Mouse (Mus musculus): ENCODE measurements around the gene Amh. TPM values are rescaled to one million over a fixed set of nuclear protein-coding genes. Genes with fewer than 3 reads are reported as not detected.

Gene Amh
- polyA plus RNA-seq, 1 experiment from 2014 or later, result 0.07 TPM

DNA sequence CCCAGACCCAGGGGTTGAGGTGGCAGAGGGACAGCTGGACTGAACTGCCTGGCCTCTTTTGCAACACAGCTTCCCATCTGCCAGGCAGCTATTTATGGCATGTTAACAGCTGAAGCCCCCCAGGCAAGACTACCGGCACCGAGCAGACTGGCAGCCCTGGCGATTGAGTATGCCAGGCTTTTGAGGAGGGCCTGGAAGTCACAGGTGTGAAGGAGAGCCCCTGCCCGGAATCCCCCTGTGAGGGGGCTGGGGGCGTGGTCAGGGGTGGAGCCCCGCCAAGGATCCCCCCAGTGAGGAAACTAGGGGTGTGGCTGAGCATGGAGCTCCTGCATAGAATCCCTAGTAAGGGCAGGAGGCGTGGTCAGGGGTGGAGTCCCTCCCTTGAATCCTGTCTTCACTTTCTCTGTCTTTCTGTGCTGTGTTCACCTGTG is 31.9 kb downstream of the Amh start:
- Histone ChIP-seq H3K27me3 (replicated peaks; ENCODE audit: insufficient read depth, low read length) (peaks cover 19% of the 10 kb centered on the region; the same call in 1 of the 2 replicates), H3K4me1 (ENCODE audit: insufficient read depth, low read depth, low read length) (no peaks in the 10 kb centered on the region), H3K9me3 (ENCODE audit: low read length) (no peaks in the 10 kb centered on the region), H3K27ac (ENCODE audit: low read length) (no peak overlapping the region), H3K36me3 (ENCODE audit: insufficient read depth, low read length) (no peaks in the 10 kb centered on the region), H3K9ac (replicated peaks; ENCODE audit: low read depth) (no peak overlapping the region), H3K4me3 (ENCODE audit: low read depth, low read length) (no peak overlapping the region), H3K4me2 (replicated peaks; ENCODE audit: low read depth, low read length) (no peak overlapping the region)
- ATAC-seq (no peak), DNase-seq (ENCODE audit: low spot score) (no peak)
- WGBS, result 36% methylated on average over 7 of the region's 7 CpGs
- TF ChIP-seq CTCF (IDR thresholded peaks at IDR 0.05) (no peak), EP300 (IDR thresholded peaks at IDR 0.05) (no peak)

DNA sequence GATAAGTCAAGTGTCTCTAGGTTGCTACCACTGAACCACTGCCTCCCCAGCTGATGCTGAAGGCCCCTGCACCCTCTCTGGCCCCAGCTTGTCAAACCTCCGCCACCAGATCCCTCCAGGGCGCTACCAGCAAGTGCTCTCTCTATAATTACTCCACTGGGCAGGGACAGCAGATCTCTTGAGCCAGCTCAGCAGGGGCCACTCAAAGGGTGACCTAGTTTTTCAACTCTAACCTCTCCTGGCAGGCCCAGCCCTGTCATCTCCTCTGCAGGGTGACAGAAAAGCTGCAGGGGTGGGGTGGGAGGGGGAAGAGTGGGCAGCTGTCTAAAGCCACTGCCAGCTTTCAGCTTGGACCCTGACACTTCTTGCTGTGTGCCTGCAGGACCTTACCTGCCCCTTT is 32.8 kb downstream of the Amh start:
- 9% methylated on average over 2 of the region's 2 CpGs for WGBS
- H3K4me3 ChIP-seq (ENCODE audit: low read depth, low read length), result no peak overlapping the region
- no peak for DNase-seq (ENCODE audit: low spot score)
- H3K36me3 ChIP-seq (ENCODE audit: insufficient read depth, low read length), result no peaks in the 10 kb centered on the region
- TF ChIP-seq EP300 (IDR thresholded peaks at IDR 0.05) (no peak), CTCF (IDR thresholded peaks at IDR 0.05) (no peak)
- no peaks in the 10 kb centered on the region for H3K9me3 ChIP-seq (ENCODE audit: low read length)
- H3K27me3 ChIP-seq (replicated peaks; ENCODE audit: insufficient read depth, low read length), result peaks cover 20% of the 10 kb centered on the region
- no peak overlapping the region for H3K4me2 ChIP-seq (replicated peaks; ENCODE audit: low read depth, low read length)
- no peak overlapping the region for H3K9ac ChIP-seq (replicated peaks; ENCODE audit: low read depth)
- no peak overlapping the region for H3K27ac ChIP-seq (ENCODE audit: low read length)
- ATAC-seq, result no peak
- no peaks in the 10 kb centered on the region for H3K4me1 ChIP-seq (ENCODE audit: insufficient read depth, low read depth, low read length)

DNA sequence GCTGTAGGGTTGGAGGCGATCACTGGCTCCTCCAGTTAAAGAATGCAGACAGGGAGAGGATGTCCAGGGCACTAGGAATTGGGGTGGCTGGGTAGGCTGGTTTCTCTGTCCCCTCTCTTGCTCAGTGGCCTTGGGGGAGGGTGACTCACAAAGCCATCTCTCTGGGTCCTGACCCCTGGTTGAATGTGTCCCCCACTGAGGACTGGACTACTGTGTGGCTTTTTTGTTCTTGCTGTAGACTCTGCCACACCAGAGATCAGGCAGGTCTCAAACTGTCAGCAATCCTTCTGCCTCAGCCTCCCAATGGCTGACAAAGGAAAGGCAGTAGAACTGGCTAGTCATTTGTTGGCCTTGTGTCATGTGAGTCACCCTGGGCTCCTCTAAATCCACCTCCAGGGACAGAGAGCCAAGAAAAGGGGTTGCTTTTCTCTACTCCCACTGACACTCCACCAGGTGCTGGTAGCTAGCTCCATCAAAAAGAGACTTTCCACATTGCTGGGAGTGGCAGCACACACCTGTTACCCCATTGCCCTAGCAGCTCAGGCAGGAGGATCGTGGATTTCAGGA is 33.4 kb downstream of the Amh start:
- no peaks in the 10 kb centered on the region for H3K36me3 ChIP-seq (ENCODE audit: insufficient read depth, low read length)
- no peak overlapping the region for H3K27ac ChIP-seq (ENCODE audit: low read length)
- no peak for TF ChIP-seq EP300 (IDR thresholded peaks at IDR 0.05)
- no peak for TF ChIP-seq CTCF (IDR thresholded peaks at IDR 0.05)
- DNase-seq (ENCODE audit: low spot score), result no peak
- no peak overlapping the region for H3K4me2 ChIP-seq (replicated peaks; ENCODE audit: low read depth, low read length)
- H3K4me3 ChIP-seq (ENCODE audit: low read depth, low read length), result no peak overlapping the region
- H3K9ac ChIP-seq (replicated peaks; ENCODE audit: low read depth), result no peak overlapping the region
- ATAC-seq, result no peak
- 55% methylated on average over 2 of the region's 2 CpGs for WGBS
- peaks cover 26% of the 10 kb centered on the region for H3K27me3 ChIP-seq (replicated peaks; ENCODE audit: insufficient read depth, low read length)
- H3K9me3 ChIP-seq (ENCODE audit: low read length), result no peaks in the 10 kb centered on the region
- no peaks in the 10 kb centered on the region for H3K4me1 ChIP-seq (ENCODE audit: insufficient read depth, low read depth, low read length)

DNA sequence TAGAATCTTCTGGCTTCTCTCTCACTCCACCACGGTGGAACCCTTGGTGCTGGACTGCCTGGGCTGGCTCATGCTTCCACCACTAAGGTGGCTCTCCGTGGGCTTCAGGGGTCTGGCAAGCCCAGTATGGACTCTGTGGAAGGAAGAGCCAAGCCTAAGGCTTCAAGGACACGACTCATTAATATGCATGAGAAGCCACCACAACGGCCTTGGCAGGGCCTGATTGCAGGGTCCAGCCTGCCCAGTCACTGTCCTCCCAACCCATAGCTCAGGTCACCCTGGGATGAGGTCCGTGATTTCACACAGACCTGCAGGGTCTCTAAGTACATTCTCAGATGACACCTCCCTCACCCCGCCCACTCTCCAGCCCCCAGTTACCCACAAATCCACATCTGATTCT is 34.8 kb downstream of the Amh start:
- Histone ChIP-seq H3K27me3 (replicated peaks; ENCODE audit: insufficient read depth, low read length) (peaks cover 30% of the 10 kb centered on the region), H3K4me1 (ENCODE audit: insufficient read depth, low read depth, low read length) (no peaks in the 10 kb centered on the region), H3K9me3 (ENCODE audit: low read length) (no peaks in the 10 kb centered on the region), H3K4me3 (ENCODE audit: low read depth, low read length) (no peak overlapping the region), H3K36me3 (ENCODE audit: insufficient read depth, low read length) (no peaks in the 10 kb centered on the region), H3K27ac (ENCODE audit: low read length) (no peak overlapping the region), H3K9ac (replicated peaks; ENCODE audit: low read depth) (no peak overlapping the region), H3K4me2 (replicated peaks; ENCODE audit: low read depth, low read length) (no peak overlapping the region)
- WGBS, result 57% methylated on average over 6 of the region's 6 CpGs
- DNase-seq (ENCODE audit: low spot score), result no peak
- ATAC-seq, result no peak
- TF ChIP-seq CTCF (IDR thresholded peaks at IDR 0.05), result no peak
- TF ChIP-seq EP300 (IDR thresholded peaks at IDR 0.05), result no peak

DNA sequence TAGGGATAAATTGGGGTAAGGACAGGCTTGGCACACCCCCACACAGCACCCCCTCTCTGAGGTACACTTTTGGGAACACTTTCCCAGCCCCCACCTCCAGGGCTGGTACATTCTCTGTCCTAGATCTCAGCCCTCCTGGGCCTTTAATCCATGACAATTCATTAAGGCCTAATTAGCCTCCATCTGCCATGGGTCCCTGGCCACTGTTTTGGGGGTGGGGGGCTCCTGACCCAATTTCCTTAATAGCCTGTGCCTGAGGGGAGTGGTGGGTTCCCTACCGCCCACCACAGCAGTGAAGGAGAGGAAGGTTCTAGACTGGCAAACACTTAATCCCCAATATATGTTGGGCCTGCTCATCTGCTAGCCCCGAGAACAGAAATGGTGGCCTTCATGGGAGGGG is 36.6 kb downstream of the Amh start:
- Histone ChIP-seq H3K4me3 (ENCODE audit: low read depth, low read length) (no peak overlapping the region), H3K27ac (ENCODE audit: low read length) (no peak overlapping the region), H3K4me2 (replicated peaks; ENCODE audit: low read depth, low read length) (no peak overlapping the region), H3K36me3 (ENCODE audit: insufficient read depth, low read length) (no peaks in the 10 kb centered on the region), H3K9ac (replicated peaks; ENCODE audit: low read depth) (no peak overlapping the region), H3K9me3 (ENCODE audit: low read length) (no peaks in the 10 kb centered on the region), H3K4me1 (ENCODE audit: insufficient read depth, low read depth, low read length) (no peaks in the 10 kb centered on the region), H3K27me3 (replicated peaks; ENCODE audit: insufficient read depth, low read length) (peaks cover 18% of the 10 kb centered on the region)
- no peak for ATAC-seq
- no peak for DNase-seq (ENCODE audit: low spot score)
- 77% methylated on average over 2 of the region's 2 CpGs for WGBS
- TF ChIP-seq EP300 (IDR thresholded peaks at IDR 0.05) (no peak), CTCF (IDR thresholded peaks at IDR 0.05) (no peak)

DNA sequence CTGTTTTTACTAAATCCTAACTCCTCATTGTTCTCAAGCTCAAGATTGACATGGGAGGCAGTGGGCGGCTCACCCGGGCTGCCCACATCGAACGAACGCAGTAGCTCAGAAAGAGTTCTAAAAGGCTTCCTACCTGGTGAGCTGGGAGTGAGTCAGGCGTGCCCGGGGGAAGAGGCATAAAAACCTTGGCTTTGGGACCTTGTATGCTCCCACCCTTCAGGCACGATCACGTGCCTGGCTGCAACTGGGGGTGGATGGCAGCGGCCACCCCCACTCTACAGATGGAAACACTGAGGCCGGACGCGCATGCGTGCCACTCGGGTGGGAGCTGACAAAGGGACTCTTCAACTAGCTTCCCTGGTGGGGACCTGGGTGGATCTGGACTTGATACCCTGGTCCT is 37.3 kb downstream of the Amh start:
- Histone ChIP-seq H3K4me3 (ENCODE audit: low read depth, low read length) (no peak overlapping the region), H3K27me3 (replicated peaks; ENCODE audit: insufficient read depth, low read length) (peaks cover 18% of the 10 kb centered on the region), H3K27ac (ENCODE audit: low read length) (no peak overlapping the region), H3K9me3 (ENCODE audit: low read length) (no peaks in the 10 kb centered on the region), H3K9ac (replicated peaks; ENCODE audit: low read depth) (no peak overlapping the region), H3K36me3 (ENCODE audit: insufficient read depth, low read length) (no peaks in the 10 kb centered on the region), H3K4me1 (ENCODE audit: insufficient read depth, low read depth, low read length) (no peaks in the 10 kb centered on the region), H3K4me2 (replicated peaks; ENCODE audit: low read depth, low read length) (no peak overlapping the region)
- DNase-seq (ENCODE audit: low spot score) (no peak), ATAC-seq (no peak)
- 84% methylated on average over 15 of the region's 15 CpGs for WGBS
- TF ChIP-seq EP300 (IDR thresholded peaks at IDR 0.05) (no peak), CTCF (IDR thresholded peaks at IDR 0.05) (no peak)

Measured in lung, postnatal 0 days (tissue).